Mouse (Mus musculus) neutrophil, adult 5-6 weeks (primary cell): ENCODE measurements around the gene Ppp1r1a. TPM values are rescaled to one million over a fixed set of nuclear protein-coding genes. Genes with fewer than 3 reads are reported as not detected.

Source experiments
- ATAC-seq: fragments of 151-379, 151-347 bp; 2 replicates; pipeline ENCODE4 v1.8.0; 2017; ENCODE audit warnings: mild to moderate bottlenecking, moderate TSS enrichment; ENCODE audit not compliant: insufficient number of reproducible peaks, poor library complexity, low FRiP score, severe bottlenecking; ENCODE audit errors: extremely low read depth
- total RNA-seq: library from RNA; stranded (forward); fragments of 200-1000 nt; gene quantifications from 2 replicates; pipeline ENCODE4 v1.2.3, GENCODE M21; 2017

Ppp1r1a gene
- not detected in 2 replicates for total RNA-seq

- no peak for ATAC-seq
Observed at GRCm38 (mm10) chr15:103537822-103538213, at the start of gene Ppp1r1a. TSS of gene Ppp1r1a (minus strand) at chr15:103538003.

- no peak for ATAC-seq
Observed at GRCm38 (mm10) chr15:103585876-103586275, 48.1 kb upstream of the Ppp1r1a start.

GRCm38 (mm10) chr15:103564981-103565380, 27.2 kb upstream of the Ppp1r1a start, which contains the start of gene Glycam1:
TSS of gene Glycam1 (minus strand) at chr15:103565081.
- ATAC-seq, result no peak

- peak; percentile 41; the same call in 1 of the 2 replicates for ATAC-seq
Observed at GRCm38 (mm10) chr15:103552096-103552690, 14.4 kb upstream of the Ppp1r1a start.

DNA sequence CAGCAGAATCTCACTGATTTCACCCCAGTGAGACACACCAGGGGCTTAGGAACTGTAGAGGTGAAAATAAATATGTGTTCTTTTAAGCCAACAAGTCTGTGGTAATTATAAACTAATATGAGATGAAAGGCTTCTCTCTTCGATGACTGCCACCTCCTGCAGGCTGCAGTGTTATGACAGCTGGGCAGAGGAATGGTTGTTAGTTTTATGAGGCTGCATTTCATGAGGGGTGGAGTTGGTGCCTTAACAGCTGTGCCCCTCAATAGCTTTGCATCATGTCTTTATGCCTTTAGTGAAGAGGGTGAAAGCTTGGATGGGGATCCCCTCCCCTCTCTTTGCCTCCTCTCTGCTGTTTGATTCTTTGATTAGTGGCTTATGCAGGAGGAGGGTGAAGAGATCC, 13.2 kb upstream of the Ppp1r1a start:
- ATAC-seq, result no peak

DNA sequence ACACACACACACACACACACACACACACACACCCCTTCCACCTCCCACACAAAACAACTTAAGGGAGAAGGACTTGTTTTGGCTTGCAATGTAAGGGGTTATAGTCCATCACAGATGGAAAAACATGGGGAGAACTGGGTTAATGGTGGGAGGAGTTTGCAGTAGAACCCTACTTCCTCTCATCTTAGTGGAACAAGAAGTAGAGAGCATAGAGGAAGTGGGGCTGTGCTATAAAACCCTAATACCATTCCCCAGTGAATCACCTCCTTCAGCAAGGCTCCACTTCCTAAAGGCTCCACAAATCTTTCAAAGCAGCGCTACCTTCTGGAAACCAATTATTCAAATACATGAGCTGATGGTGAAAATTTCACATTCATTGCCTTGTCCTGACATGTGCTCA, 11.7 kb upstream of the Ppp1r1a start:
- ATAC-seq, result no peak

DNA sequence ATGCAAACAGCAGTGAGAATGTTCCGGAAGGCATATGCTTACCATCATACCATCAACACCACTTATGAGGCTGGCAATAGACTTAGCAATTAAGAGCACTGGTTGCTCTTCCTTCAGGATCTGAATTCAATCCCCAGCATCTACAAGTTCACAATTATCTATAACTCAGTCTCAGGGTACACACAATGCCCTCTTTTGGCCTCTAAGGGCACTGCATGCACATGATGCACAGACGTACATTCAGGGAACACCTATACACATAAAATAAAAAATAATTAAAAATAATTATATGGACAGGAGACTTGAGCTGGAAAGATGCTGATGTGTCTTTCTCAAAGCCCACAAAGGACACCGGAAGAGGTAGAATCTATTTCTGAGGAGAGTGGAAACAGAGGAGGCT, 10.2 kb upstream of the Ppp1r1a start:
- no peak for ATAC-seq

DNA sequence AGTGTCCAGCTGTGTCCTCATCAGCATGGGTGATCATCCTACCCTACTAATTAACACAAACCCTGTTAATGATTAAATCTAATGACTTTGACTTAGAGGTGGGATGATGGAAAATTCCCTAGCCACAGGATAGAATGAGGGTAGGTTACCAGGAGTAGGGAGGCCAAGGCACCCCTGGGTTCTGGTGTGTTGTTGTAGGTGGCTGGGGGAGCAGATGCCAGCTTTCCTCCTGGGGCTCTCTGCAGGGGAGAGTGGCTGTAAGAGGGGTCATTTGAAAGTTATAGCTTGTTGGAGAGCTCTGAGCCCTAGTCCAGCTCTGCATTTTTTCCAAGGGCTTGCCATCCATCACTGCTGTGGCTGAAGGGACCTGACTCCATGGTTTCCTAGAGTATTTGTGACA, 4.7 kb upstream of the Ppp1r1a start:
- ATAC-seq, result no peak

DNA sequence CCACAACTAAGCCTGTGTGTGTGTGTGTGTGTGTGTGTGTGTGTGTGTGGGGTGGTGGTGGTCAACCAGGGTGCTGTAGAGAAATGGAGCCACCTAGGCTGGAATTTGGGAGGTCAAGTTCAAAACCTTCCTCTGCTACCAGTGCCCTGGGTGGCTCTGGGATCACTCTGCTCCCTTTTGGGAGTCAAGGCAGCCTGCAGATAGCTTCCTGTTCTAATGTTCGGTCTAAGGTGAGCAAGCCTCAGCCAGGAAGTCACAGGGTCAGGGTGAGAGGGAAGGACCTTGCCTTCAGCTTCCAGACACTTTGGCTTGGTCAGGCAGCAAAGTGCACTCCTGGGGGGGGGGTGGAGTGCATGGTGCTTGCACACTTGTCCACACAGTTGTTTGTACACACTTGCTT, 2.8 kb upstream of the Ppp1r1a start:
- no peak for ATAC-seq

DNA sequence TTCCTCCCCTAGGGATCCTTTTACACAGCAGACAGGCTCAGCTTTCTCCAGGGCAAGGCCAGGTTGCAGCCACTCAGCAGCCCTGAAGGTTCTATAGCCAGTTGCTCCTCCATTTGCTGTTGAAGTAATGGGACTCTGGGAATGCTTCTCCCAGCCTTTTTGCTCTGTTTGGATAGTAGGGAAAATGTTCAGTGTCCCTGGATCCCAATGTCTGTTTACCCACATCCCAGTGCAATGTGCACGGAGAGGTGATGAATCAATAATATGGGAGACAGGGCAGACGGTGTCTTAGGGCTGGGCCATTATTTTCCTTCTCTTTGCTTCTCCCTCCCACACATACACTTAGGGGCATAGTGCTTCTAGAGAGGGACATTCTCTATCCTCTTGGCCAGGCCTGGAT, 1.5 kb upstream of the Ppp1r1a start:
- no peak for ATAC-seq

DNA sequence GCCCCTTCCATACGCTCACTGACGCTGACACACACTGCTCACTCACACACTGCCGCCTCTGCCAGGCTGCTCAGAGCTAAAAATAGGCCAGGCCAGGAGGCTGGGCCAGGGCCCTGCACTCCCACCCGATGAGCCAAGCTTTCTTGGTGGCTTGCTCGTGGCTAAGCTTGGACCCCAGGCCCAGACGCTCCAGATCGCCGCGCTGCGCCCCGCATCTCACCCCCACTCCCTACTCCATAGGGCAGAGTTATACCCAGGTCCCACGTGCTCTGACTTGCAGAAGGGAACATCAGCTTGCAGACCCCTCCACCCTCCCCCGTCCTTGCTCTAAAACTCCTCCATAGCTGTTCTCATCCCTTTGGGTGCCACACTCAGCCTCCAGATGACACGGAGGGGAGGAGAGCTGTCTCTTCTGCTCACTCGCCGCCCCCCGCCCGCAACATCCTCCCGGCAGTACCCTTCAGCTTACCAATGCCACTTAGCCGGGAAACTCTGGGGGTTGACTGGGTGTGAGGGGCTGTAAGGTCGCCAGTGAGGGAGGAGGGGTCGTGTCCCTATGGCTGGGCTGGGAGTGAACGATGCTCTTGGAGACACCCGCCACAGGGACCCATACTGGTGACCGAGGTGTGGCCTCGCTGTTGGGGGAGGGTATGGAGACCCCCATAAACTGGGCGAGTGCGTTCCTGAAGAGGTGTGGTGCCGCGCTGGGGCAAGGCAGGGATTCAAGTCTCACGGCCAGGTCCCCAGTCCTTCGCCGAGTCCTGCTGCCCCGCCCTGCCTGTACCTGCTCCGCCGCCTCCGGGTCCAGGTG, 587 bp downstream of the Ppp1r1a start:
- ATAC-seq, result no peak

- no peak for ATAC-seq
Observed at GRCm38 (mm10) chr15:103536456-103536855, 1.3 kb downstream of the Ppp1r1a start.

DNA sequence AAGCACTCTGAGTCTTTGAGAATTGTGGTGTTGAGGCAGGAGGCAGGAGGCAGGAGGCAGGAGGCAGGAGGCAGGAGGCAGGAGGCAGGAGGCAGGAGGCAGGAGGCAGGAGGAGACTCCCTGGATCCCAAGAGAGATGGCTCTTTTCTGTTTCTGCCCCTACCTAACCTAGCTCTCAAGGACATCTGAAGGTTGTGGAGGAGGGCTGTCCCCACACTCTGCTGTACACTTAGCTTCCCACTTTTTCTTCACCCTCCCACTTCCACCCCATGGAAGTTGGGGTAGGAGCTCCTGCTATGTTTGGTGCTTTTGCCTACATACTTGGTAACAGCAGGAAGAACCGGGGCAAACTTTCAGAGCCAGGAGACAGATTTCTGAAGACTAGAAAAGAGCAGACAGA, 2.0 kb downstream of the Ppp1r1a start:
- no peak for ATAC-seq

DNA sequence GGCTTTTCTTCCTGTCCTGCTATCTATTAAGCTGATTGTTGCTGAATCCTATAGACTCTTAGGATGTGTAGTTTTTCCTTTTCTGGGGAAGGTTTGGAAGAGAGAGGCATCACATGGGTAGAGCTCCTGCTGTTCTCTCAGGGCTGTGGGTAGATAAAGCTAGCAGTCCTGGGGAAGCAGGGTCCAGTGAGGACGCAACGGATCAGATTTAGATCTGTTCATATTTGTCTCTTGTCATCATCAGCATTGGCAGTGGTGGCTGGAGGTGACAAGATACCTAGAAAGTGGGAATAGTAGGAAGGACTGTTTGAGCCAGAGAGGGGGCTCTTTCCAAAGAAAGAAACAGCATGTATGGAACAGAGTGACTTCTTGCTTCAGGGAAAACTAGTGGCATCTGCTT, 2.8 kb downstream of the Ppp1r1a start:
- ATAC-seq, result no peak

GRCm38 (mm10) chr15:103534054-103534620, 3.7 kb downstream of the Ppp1r1a start:
- ATAC-seq, result no peak

- no peak for ATAC-seq
Observed at GRCm38 (mm10) chr15:103530372-103530771, 7.4 kb downstream of the Ppp1r1a start.

DNA sequence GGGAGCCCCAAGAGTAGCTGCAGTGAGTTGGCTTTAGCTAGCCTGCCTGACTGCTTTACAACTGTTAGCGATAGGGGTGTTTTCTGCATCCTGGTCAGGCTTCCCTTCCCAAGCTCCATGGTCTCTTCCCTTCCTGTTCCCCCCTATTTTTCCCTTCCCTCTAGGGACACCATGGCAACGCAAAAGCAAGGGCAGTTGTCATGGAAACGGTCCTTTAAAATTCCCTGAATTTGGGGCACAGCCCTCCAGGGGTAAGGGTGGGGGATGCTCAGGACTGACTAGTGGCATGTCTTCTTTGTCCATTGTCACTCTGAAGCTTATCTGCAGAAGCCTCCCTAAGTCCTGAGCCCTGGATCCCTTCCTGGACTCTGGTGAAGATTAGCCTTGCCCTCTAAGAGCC, 14.6 kb downstream of the Ppp1r1a start:
- no peak for ATAC-seq

DNA sequence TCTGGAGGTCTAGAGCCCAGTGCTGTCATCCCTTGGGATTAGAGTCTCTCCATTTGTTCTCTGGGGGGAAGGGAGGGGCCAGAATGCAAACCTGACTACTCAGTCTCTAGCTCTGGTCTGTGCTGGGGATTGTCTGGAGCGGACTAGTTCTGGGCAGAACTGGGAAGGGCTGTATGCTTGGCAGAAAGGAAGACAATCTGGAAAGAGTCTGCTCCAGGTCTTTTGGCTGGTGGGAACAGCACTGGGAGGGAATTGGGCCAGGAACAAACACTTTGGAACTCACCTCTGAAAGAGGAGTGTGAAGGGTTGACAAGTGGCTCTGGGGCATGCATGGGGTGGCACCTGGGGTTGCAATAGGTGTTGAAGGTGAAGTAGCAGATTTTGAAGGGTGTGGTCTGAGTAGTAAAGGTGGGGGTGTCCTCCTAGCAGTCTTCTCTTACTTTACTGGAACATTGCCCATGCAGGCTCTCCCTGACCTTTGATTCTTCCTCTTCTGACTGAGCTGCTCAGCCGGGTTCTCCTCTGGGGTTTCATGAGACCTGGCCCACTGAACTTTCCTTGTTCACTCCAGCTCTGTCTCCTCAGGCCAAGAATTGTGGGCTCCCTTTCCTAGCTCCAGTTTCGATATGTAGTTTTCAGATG, 15.2 kb downstream of the Ppp1r1a start:
- no peak for ATAC-seq

DNA sequence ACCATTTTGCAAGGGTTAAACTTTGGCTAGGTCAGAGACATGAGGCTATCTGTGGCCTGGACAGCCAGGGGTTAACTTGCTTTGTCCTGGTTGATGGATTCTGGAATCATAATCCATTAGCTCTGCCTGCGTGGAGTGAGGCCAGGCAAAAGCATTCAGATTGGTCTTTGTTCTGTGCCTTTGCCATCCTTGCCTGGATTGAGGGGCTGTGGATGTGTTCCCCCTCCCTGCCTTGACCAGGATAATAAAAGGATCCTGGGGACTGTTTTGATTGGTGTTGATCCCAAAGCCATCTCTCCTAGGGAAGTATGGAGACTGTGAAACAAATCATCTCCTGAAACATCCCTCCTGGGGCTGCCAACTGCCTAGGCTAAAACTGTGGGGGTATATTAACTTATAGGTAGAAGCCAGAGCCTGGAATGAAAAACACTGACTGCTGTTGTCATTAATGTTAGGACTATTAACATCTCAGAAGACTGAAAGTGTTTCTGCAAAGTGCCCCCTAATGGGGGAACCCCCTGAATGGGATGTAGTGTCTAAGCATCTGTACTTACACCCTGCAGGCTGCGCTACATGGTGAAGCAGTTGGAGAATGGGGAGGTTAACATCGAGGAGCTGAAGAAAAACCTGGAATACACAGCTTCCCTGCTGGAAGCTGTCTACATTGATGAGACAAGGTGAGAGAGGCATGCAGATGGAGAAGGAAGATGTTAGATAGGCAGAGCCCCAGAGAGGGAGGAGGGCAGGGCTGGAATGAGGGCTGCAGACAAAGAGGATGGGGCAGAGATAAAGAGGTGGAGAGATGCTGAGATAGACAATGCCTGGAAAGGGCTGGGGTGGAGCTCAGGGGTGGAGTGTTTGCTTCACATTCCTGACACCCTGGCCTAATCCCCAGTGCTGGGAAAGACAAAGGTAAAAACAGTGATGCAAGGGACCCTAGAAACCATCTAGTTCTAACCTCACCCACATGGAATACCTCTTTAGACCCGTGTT, 18.1 kb downstream of the Ppp1r1a start:
- no peak for ATAC-seq
